Mouse (Mus musculus) inflammation-experienced regulatory T-cells, adult 6 months (primary cell): ENCODE measurements around the gene Ece1. TPM values are rescaled to one million over a fixed set of nuclear protein-coding genes. Genes with fewer than 3 reads are reported as not detected.
"Not testable (repeated sequence)": the region's sequence is repeated elsewhere in the genome, so short reads cannot be mapped to it uniquely, and the experiment has no call there.

Source experiments
- ATAC-seq: one replicate; pipeline ENCODE4 v1.8.0; 2017
- polyA plus RNA-seq, 3 experiments: library from polyadenylated mRNA; unstranded; fragments of 100-300 nt; shearing (Covaris generic); gene quantifications; one replicate each; pipeline ENCODE4 v1.2.1; 2017

The Ece1 gene
- polyA plus RNA-seq, 3 experiments from 2014 or later, result 18.2 to 32.0 (median 23.3) TPM

DNA sequence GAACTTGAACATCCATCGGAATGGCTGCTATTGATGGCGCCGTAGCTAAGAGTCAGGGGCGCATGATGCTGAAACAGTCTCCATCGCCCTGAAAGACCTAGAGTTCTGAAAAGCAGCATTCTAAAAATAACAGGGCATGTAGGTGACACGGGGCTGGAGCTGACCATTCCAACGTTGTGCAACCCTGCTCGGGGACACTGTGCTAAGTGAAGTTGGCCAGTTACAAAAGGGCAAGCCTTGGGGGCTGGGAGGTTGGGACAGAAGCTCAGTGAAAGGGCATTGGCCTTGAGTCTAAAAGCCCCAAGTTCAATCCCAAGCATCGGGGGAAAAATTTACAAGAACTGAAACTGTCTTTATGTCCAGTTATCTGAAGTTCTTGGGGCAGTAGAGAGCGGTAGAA, 81.5 kb downstream of the Ece1 start:
- no peak for ATAC-seq

DNA sequence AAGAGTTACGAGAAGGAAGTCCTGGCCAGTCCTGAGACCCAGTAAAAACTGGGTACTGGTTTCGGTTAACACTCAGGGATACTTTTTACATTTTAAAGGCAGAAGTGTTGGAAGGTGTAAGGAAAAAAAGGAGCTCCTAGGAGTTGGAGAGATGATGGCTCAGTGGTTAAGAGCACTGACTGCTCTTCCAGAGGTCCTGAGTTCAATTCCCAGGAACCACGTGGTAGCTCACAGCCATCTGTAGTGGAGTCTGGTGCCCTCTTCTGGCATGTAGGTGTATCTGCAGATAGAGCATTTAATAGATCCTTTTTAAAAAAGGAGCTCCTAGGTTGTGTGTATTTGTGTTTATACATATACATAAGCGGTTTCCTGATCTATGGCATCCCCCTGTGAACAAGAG, 83.3 kb downstream of the Ece1 start:
- no peak for ATAC-seq

- no peak for ATAC-seq
Measured at GRCm38 (mm10) chr4:137946419-137946818, 84.4 kb downstream of the Ece1 start.

- ATAC-seq, result peak; percentile 50
Measured at GRCm38 (mm10) chr4:137952840-137953239, 90.8 kb downstream of the Ece1 start.

DNA sequence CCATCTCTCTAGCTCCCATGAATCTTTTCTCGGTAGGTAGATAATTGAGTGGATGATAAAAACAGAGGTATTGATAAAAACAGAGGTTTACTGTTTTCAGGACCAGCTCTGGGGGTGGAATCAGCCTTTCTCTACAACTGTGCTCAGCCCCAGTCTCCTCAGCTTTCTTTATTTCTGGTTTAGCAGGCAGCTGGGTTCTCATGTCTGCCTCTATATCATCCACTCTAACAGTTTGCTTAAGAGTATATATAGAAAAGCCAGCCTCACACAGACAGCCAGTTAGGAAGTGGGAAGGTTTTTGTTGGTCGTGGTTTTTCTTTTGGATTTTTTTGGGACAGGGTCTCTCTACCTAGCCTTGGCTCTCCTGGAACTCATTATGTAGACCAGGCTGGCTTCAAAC, 92.1 kb downstream of the Ece1 start:
- ATAC-seq, result no peak

DNA sequence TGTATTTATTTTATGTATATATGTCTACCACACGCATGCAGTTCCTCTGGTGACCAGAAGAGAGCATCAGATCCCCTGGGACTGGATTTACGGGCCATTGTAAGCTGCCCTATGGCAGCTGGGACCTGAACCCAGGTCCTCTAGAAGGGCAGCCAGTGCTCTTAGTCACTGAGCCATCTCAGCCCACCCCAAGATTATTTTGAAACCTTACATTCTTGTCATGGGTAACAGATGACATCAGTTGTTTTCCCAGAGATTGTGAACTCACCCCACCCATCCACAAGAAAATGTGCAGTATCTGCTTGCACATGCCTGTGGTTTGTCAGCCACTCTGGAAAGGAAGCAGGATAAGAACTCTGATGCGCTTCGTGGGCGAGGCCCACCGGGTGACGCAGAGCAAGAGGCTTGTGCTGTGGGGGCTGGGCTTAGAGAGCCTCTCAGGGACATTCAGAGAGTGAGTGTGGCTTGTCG, 92.9 kb downstream of the Ece1 start:
- no peak for ATAC-seq

GRCm38 (mm10) chr4:137956260-137956659, 94.2 kb downstream of the Ece1 start:
- no peak for ATAC-seq

GRCm38 (mm10) chr4:137959889-137960665, 98.0 kb downstream of the Ece1 start:
- ATAC-seq, result no peak

- ATAC-seq, result no peak
Measured at GRCm38 (mm10) chr4:137960757-137961156, 98.7 kb downstream of the Ece1 start.

GRCm38 (mm10) chr4:137962643-137963350, 100.8 kb downstream of the Ece1 start:
- ATAC-seq, result no peak

- no peak for ATAC-seq
Measured at GRCm38 (mm10) chr4:137963431-137963830, 101.4 kb downstream of the Ece1 start.

DNA sequence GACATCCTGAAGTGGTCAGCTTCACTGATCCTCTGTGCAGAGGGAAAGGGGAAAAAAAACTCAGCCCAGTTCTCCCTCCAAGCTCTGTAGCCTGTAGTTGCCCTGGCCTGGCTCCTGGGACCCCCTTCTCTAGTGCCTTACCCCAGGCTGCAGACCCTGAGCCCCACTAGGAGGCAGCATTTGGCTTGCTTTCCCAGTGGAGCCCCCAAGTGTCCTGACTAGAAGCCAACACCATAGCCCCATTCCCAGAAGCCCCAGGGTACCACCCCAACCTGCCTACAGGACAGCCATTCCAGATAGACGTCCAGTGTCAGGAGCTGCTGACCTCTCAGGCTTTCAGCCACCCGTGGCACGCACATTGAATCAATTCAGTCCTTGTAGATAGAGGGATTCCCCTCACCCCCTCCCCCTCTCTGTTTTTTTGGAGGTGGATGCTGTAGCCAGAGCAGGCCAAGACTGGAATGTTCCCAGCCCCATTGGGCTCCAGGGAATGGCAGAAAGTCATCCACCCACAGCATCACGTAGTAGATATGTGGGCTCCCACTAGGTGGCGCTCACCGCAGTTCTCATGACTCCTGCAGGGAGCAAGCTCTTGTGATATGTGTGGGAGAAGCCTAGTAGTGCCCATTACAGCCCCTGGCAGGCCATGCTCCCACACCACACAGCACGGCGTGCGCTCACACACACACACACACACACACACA, 102.0 kb downstream of the Ece1 start:
- ATAC-seq, result peak; percentile 36

DNA sequence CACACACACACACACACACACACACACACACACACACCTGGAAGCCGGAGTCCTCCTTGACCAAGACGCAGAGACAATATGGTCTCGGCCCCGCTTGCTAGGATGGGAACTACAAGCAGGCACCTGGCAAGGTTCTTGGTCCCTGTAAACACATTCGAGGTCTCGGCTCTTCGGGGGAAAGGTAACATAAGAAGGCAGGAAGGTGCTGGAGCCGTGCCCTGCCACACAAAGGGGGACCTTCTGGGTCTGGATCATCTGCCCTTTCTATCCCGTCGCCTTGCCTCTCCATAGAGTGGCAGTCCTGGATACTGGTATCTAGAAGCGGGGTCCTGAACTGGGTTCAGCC, 102.5 kb downstream of the Ece1 start:
- no peak for ATAC-seq

DNA sequence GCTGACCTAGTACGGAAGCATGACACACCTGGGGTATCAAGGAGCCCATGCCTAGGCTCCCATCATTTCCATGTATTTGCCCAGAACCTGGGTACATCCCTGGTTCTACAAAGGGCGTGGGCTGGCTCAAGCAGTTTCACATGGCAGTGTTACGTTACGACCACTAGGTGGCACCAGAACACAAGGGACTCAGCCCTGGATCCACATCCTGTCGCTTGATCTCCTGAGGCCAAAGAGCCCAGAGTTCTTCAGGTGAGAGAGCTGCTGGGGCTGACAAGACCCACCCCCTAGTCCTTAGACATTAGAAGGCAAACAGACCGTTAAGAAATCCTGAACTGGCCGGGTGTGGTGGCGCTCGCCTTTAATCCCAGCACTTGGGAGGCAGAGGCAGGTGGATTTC, 106.2 kb downstream of the Ece1 start:
- ATAC-seq, result peak; percentile 94

GRCm38 (mm10) chr4:137970623-137971199, 108.7 kb downstream of the Ece1 start:
- ATAC-seq, result not testable (repeated sequence)

DNA sequence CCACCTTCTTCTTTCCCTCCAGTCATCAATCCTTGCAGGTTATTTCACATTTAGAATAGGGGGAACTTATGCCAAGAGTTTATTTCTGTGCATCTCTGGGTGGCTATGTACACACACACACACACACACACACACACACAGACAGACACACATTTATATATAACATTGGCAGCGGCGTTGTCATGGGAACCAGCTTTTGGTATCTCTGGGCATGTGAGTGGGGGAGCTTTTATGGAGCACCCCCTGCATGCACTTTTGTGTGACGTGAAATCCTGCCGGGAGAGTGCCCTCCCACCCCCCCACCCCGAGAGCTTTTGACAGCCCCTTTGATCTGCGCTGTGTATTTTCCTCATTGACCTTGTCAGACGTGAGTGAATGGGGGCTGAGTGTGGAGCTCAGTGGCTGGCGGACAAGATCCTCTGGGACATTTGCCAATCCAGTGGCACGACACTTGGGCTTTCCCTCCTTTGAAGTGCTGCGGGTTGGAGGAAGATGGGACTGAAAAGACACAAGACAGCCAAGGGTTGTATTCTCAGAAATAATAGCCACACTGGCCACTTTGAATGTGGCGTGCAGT, 112.9 kb downstream of the Ece1 start:
- not testable (repeated sequence) for ATAC-seq

DNA sequence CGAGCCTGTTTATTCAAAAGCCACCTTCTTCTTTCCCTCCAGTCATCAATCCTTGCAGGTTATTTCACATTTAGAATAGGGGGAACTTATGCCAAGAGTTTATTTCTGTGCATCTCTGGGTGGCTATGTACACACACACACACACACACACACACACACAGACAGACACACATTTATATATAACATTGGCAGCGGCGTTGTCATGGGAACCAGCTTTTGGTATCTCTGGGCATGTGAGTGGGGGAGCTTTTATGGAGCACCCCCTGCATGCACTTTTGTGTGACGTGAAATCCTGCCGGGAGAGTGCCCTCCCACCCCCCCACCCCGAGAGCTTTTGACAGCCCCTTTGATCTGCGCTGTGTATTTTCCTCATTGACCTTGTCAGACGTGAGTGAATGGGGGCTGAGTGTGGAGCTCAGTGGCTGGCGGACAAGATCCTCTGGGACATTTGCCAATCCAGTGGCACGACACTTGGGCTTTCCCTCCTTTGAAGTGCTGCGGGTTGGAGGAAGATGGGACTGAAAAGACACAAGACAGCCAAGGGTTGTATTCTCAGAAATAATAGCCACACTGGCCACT, 117.1 kb downstream of the Ece1 start:
- not testable (repeated sequence) for ATAC-seq

- ATAC-seq, result no peak
Measured at GRCm38 (mm10) chr4:137982869-137983268, 120.8 kb downstream of the Ece1 start.

- no peak for ATAC-seq
Measured at GRCm38 (mm10) chr4:137984212-137984611, 122.2 kb downstream of the Ece1 start.

- no peak for ATAC-seq
Measured at GRCm38 (mm10) chr4:137984746-137985145, 122.7 kb downstream of the Ece1 start.

- ATAC-seq, result no peak
Measured at GRCm38 (mm10) chr4:137989426-137989825, 127.4 kb downstream of the Ece1 start.

DNA sequence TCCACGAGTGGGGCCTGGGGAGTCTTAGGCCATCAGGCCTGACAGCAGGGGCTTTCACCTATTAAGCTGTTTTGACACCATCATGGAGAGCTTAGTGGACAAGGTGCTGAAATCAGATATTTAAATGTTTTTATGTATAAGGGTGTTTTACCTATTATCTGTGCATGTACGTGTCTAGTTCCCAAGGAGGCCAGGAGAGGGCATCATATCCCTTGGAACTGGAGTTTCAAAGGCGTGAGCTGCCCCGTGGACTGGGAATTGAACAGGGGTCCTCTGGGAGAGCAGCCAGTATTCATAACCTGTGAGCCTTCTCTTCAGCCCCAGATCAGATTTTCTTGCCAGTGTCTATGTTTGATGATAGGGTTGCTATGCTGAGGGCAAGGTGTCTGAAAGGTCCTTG, 128.4 kb downstream of the Ece1 start:
- ATAC-seq, result no peak
